Mouse (Mus musculus) lung, adult 2 months (tissue): ENCODE results near the gene 2810408A11Rik.

Experiments used
- CTCF ChIP-seq: fragments of 200-500 bp; IDR thresholded peaks from 2 replicates; pipeline ENCODE4 v1.5.1; 2011; ENCODE audit warnings: mild to moderate bottlenecking, low read length, control low read depth; ENCODE audit not compliant: insufficient read depth
- POLR2A ChIP-seq: fragments of 200-500 bp; IDR thresholded peaks from 2 replicates; pipeline ENCODE4 v1.6.1; 2011; ENCODE audit warnings: low read depth, mild to moderate bottlenecking, control low read depth, low read length, borderline replicate concordance; ENCODE audit errors: extremely low read depth

DNA sequence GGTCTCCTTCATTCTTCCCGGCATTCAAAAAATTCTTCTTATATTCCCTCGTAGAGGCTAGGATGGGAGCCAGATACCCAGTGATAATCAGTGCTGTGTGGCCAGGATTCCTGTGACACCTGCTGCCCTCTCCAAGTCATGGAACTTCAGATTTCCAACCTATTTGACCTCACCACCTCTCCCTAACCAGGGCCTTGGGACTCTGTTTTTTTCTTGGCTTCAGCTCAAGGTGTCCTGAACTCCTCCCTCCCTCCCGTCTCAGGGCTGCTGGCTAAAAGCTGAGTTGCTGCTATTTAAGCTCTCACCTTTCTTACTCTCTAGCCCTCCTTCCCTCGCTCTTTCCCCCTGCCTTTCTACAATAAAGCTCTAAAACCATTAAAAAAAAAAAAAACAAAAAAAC, 917 bp downstream of the 2810408A11Rik start:
- no peak for TF ChIP-seq CTCF
- no peak for TF ChIP-seq POLR2A
